In genomic region chr19:23652644-23653043, GRCm38 (mm10) we compare ENCODE assay signal across 8 mouse cellular contexts. TPM values are rescaled to one million over a fixed set of nuclear protein-coding genes. Genes with fewer than 3 reads are reported as not detected.
DNase-seq lines count a peak whose midpoint lies in the region; ATAC-seq lines count a peak whose summit lies in the region.

1700028P14Rik (minus strand) TSS chr19:23652812.

- peak; percentile 81 for DNase-seq in adrenal gland, postnatal 14 days
- peak; percentile 91 for DNase-seq in embryo, embryonic 10.5 days (ENCODE audit: low spot score)
- DNase-seq in heart, adult 18-20 months, result peak; percentile 34 to 51
- DNase-seq in midbrain, embryonic 14.5 days, result peak; percentile 78
- DNase-seq in testis, postnatal 14 days (ENCODE audit: low spot score), result peak; percentile 50
- no peak for DNase-seq in spleen, adult 12 weeks (ENCODE audit: low spot score)

- H3K9me3 ChIP-seq in intestine, embryonic 16.5 days (ENCODE audit: control insufficient read depth, low read length), result no peaks in the 10 kb centered on the region
- H3K9me3 ChIP-seq in limb, embryonic 13.5 days, result no peaks in the 10 kb centered on the region
- H3K9me3 ChIP-seq in midbrain, embryonic 14.5 days (ENCODE audit: control insufficient read depth, low read length), result no peaks in the 10 kb centered on the region

- H3K4me2 ChIP-seq in intestine, embryonic 16.5 days (ENCODE audit: low read depth, low read length), result peak within 1 kb of the TSS; percentile 28; the same call in 1 of the 2 replicates
- peak within 1 kb of the TSS; percentile 57 for H3K4me2 ChIP-seq in limb, embryonic 13.5 days (replicated peaks)
- H3K4me2 ChIP-seq in midbrain, embryonic 14.5 days (ENCODE audit: low read length), result peak within 1 kb of the TSS; percentile 52

- no peak within 1 kb of the TSS for H3K27ac ChIP-seq in intestine, embryonic 16.5 days (ENCODE audit: low read length)
- H3K27ac ChIP-seq in limb, embryonic 13.5 days, result no peak within 1 kb of the TSS
- no peak within 1 kb of the TSS for H3K27ac ChIP-seq in midbrain, embryonic 14.5 days (replicated peaks; ENCODE audit: low read depth, low read length)

- H3K36me3 ChIP-seq in intestine, embryonic 16.5 days (ENCODE audit: control insufficient read depth, insufficient read depth, low read length), result no peaks in the 10 kb centered on the region
- no peaks in the 10 kb centered on the region for H3K36me3 ChIP-seq in limb, embryonic 13.5 days
- H3K36me3 ChIP-seq in midbrain, embryonic 14.5 days (ENCODE audit: control insufficient read depth, insufficient read depth, low read length), result no peaks in the 10 kb centered on the region

- H3K9ac ChIP-seq in intestine, embryonic 16.5 days (ENCODE audit: low read depth, low read length), result no peak within 1 kb of the TSS
- no peak within 1 kb of the TSS for H3K9ac ChIP-seq in limb, embryonic 13.5 days
- no peak within 1 kb of the TSS for H3K9ac ChIP-seq in midbrain, embryonic 14.5 days (replicated peaks; ENCODE audit: low read length)

- no peaks in the 10 kb centered on the region for H3K4me1 ChIP-seq in intestine, embryonic 16.5 days (ENCODE audit: control insufficient read depth, insufficient read depth, low read length)
- no peaks in the 10 kb centered on the region for H3K4me1 ChIP-seq in limb, embryonic 13.5 days
- no peaks in the 10 kb centered on the region for H3K4me1 ChIP-seq in midbrain, embryonic 14.5 days (ENCODE audit: control insufficient read depth, insufficient read depth, low read length)

- 7% methylated on average over 13 of the region's 13 CpGs for WGBS in intestine, embryonic 16.5 days
- 5% methylated on average over 13 of the region's 13 CpGs for WGBS in limb, embryonic 13.5 days
- 5% methylated on average over 13 of the region's 13 CpGs for WGBS in midbrain, embryonic 14.5 days

- H3K4me3 ChIP-seq in intestine, embryonic 16.5 days (ENCODE audit: low read length), result no peak within 1 kb of the TSS
- peak within 1 kb of the TSS; percentile 29 for H3K4me3 ChIP-seq in limb, embryonic 13.5 days
- H3K4me3 ChIP-seq in midbrain, embryonic 14.5 days (replicated peaks; ENCODE audit: low read depth, low read length), result peak within 1 kb of the TSS; percentile 21

- peak; percentile 91 for ATAC-seq in intestine, embryonic 16.5 days
- ATAC-seq in limb, embryonic 13.5 days (ENCODE audit: low FRiP score, low read depth), result peak; percentile 88
- peak; percentile 62; the same call in 1 of the 2 replicates for ATAC-seq in midbrain, embryonic 14.5 days (ENCODE audit: low FRiP score, low TSS enrichment)

- no peaks in the 10 kb centered on the region for H3K27me3 ChIP-seq in intestine, embryonic 16.5 days (replicated peaks; ENCODE audit: control insufficient read depth, insufficient read depth, low read length)
- 0 out of 2 replicates have a peak, but pooled peaks cover 4% of the 10 kb centered on the region for H3K27me3 ChIP-seq in limb, embryonic 13.5 days
- H3K27me3 ChIP-seq in midbrain, embryonic 14.5 days (ENCODE audit: control insufficient read depth, insufficient read depth, low read length), result no peaks in the 10 kb centered on the region

RNA-seq across cellular contexts. Expression of gene 1700028P14Rik, which starts in this region (rescaled TPM):
- total RNA-seq in adrenal gland, postnatal 14 days (2021), result not detected in 2 replicates
- not detected for total RNA-seq in heart, adult 18-20 months (2021)
- polyA plus RNA-seq in intestine, embryonic 16.5 days (2015; fragmentation: Nextera tagmentation; extraction: Ambion mirVana), result not detected in 2 replicates
- 0.28 and 0.45 TPM in 2 replicates for polyA plus RNA-seq in limb, embryonic 13.5 days (2015; fragmentation: Nextera tagmentation; extraction: Ambion mirVana)
- 0.67 and 1.9 TPM in 2 replicates for polyA plus RNA-seq in midbrain, embryonic 14.5 days (2014; fragmentation: Nextera tagmentation; extraction: Ambion mirVana)

Comparison
In these comparisons a context has a peak if more than half of its experiments do, and no peak if none do; other contexts are left out.
1. Peak in DNase-seq in adrenal gland, postnatal 14 days; RNA of the gene not detected or under 1 TPM.
2. Peak in DNase-seq in heart, adult 18-20 months; RNA of the gene not detected or under 1 TPM.
3. Peak in ATAC-seq and H3K4me2 ChIP-seq in intestine, embryonic 16.5 days; RNA of the gene not detected or under 1 TPM.
4. Peak in ATAC-seq, H3K4me3 ChIP-seq and H3K4me2 ChIP-seq in limb, embryonic 13.5 days; RNA of the gene not detected or under 1 TPM.